Mouse (Mus musculus) cerebral cortex, adult 2 months (tissue): ENCODE data around the gene Spon1.

Experiments used
- WGBS: fragments of 180-500 bp; shearing (Covaris S2); methylation state at CpG from one replicate; pipeline ENCODE4 v1.1.7; 2018; 5-methylcytosine and 5-hydroxymethylcytosine counted together

Spon1 gene

DNA sequence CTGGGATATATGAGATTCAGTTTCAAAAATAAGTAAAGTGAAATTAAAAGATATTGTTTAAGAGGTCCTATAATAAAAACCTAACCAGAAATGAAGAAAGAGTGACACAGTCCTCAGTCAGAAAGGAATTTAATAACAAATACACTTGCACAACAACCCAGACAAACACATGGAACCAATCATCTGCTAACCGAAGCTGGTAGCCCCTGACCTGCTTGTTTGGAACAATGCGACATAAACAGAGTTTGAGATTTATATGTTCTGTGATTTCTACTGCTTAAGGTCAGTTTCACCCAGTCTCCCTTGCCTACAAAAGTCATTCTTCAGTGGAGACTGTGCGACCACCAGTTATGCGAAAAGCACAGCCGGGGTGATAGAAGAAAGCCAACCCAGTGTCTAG is 138.1 kb downstream of the Spon1 start:
- WGBS = 94% methylated on average over 5 of the region's 5 CpGs

- WGBS = 87% methylated on average over 7 of the region's 7 CpGs
These were observed 138.6 kb downstream of the Spon1 start for GRCm38 (mm10) chr7:113904348-113904895.

DNA sequence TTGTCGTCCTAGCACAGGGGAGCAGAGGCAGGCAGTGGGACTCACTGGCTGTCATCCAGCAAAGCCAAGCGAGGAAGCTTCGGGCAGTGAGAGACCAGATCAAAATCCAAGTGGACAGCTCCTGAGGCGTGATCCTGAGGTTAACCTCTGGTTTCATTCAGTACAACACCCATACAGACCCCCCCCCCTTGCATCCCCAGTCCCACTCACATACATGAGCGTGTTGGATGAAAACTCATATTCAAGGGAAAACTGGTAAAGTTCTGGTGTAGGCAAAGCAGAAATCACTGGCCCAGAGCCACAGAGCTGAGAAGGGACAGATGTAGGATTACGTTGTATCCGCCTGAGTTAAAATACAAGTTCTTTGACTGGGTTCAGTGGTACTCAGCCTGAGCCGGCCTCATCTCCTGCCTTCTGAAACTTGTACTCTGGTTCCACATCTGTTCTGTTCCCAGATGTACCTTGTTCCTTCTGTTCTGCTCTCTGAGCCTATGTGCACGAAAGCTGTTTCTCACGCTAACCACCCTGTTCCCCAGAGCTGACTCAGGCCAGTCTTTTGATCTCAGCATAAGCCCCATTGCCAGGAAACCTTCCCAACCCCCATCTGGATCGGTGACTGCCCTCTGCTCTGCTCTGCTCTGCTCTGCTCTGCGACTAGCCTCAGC is 143.5 kb downstream of the Spon1 start:
- WGBS = 35% methylated on average over 12 of the region's 12 CpGs

GRCm38 (mm10) chr7:113910856-113911255 is 145.1 kb downstream of the Spon1 start:
- WGBS = 93% methylated on average over 7 of the region's 7 CpGs

GRCm38 (mm10) chr7:113915936-113916335 is 150.1 kb downstream of the Spon1 start:
- 44% methylated on average over 4 of the region's 4 CpGs for WGBS

DNA sequence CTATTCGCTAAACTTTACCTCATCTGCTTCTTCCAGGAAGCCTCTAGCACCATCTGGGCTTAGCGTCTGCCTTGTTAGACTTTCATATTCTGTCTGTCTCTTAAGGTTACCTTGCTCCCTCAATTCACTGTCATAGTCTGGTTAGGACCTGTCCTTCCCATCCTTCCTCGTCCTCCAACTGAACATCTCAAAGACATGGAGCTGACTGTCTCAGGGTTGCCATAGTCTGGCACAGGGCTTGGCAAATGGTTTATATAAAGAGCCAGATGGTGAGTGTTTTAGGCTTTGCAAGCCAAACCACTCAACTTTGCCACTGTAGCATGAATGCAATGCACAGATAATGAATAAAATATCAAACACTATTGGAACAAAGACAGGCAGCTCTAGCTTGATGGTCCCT is 153.1 kb downstream of the Spon1 start:
- WGBS = 59% methylated on average over 3 of the region's 3 CpGs

DNA sequence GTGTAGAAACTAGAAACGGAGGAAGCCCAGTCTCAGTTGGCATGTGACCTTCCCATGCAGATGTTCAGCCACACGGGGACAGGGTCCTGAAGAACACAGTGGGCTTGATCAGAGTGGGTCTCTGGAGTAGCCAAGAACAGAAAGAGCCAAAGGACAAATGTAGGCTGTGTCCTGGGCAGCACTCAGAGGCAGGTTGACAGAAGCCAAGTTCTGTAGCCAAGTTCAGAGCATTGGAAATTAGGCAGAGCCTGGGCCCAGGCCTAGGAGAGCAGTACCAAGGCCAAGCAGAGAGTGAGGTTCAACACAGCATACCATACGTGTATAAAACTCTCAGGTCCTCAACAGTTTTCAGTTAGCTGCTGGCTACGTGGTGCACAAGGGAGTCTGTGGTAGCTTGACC is 153.7 kb downstream of the Spon1 start:
- WGBS = 67% methylated on average over 4 of the region's 4 CpGs

GRCm38 (mm10) chr7:113920056-113920455 is 154.3 kb downstream of the Spon1 start:
- WGBS = 55% methylated on average over 2 of the region's 2 CpGs

DNA sequence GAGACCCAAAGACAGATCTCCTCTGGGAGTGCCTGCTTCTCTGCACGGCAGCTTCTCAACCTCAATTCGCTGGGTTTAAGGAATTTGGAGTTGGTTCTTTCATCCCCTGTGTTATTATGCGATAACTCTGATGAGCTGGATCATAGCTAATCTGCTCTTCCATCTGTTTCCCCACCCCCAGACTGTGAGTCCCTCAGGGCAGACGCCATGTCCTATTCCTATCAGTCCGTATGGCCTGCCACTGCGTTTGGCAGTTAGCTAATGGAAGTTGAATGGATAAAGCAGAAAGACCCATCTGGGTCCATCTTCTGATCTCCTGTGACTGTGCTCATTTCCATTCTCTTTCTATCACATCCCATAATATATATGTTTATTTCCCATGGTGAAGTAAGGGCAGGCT is 158.8 kb downstream of the Spon1 start:
- 79% methylated on average over 6 of the region's 6 CpGs for WGBS

GRCm38 (mm10) chr7:113950888-113951287 is 185.1 kb downstream of the Spon1 start:
- WGBS = 86% methylated on average over 7 of the region's 7 CpGs

DNA sequence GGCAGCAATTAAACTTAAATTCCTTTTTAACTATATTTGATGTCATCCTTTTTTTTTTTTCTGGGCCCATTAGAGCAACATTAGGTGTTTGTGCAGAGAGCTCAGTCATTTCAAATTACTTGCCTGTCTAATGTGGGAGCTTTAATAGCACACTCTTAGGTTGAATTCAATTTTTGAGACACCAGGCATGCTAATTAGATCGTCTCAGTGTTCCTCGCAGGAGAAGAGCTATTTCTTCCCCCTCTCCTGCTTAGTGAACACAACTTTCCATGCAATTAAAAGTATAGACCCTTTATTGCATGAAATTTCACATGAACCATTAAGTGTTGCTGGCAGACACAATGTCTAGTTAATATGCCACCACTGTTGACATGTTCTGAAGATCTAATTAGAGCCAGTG is 189.6 kb downstream of the Spon1 start:
- 64% methylated on average over 2 of the region's 2 CpGs for WGBS

DNA sequence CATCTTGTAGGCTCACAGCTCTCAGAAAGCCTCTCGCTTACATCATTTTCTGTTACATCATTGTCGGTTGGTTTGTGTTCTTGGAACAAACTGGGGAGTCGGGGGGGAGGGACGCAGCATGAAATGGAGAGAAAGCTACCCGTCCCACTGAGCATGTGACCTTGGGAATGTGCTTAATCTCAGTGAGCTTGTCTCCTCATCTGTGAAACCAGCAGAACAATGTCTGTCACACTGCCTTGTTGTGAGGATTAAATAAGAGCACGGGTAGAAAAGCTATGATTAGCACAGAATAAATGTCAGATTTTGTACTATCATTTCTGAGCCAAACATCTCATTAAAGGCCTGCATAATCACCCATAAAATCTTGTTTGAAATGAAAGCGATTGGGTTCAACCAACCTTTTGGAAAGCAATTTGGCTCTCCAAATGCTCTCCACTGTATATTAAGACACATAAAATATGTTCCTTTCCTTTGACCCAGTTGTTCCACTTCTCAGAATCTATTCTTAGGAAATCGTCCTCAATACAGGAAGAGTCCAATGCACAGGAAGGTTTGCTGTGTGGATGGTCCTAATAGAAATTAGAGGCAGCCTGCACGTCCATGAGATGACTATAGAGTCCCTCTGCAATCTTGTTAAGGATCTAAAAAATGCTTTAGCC is 195.2 kb downstream of the Spon1 start:
- WGBS = 35% methylated on average over 9 of the region's 9 CpGs

- 50% methylated on average over 3 of the region's 3 CpGs for whole genome bisulfite sequencing
These were observed 195.7 kb downstream of the Spon1 start for GRCm38 (mm10) chr7:113961500-113961895.

DNA sequence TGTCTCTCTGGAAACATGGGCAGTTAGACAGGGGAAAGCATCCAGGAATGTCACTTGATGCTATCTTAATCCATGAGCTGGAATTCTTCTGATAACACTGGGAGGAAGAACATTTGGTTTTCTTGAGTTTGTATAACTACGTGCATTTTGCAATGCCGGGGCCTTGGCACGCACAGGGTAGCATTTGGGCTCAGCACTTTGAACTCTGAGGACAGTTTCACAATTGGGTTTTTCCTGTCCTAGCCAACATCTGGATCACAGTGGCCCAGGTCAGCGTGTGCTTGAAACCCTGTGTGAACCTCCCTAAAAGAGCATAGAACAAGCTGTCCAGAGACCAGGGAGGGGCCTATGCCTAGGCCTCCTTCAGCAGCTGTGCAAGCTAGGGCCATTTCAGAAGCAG is 196.3 kb downstream of the Spon1 start:
- WGBS = 69% methylated on average over 4 of the region's 4 CpGs

GRCm38 (mm10) chr7:113963766-113964165 is 198.0 kb downstream of the Spon1 start:
- 53% methylated on average over 4 of the region's 4 CpGs for WGBS

- WGBS = 87% methylated on average over 8 of the region's 8 CpGs
These were observed 199.8 kb downstream of the Spon1 start for GRCm38 (mm10) chr7:113965625-113966024.

DNA sequence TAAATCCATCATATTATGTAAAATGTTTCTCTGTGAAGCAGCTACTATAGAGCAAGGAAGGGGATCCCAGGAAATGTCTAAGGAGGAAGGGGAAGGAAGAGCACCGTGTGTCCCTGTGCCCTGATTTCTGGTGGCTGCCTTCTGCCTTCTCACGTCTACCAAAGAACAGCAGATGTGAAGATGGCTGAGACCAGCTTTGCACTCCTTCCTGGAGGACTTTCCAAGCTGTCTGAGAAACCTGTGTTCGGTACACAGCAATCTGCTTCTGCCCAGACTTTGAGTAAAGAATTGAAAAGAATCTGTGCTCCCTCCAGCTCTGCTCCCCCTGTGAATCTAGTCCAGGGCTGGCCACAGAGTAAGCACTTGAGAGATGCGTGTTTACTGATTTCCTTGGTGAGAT is 206.7 kb downstream of the Spon1 start:
- 73% methylated on average over 4 of the region's 4 CpGs for WGBS

DNA sequence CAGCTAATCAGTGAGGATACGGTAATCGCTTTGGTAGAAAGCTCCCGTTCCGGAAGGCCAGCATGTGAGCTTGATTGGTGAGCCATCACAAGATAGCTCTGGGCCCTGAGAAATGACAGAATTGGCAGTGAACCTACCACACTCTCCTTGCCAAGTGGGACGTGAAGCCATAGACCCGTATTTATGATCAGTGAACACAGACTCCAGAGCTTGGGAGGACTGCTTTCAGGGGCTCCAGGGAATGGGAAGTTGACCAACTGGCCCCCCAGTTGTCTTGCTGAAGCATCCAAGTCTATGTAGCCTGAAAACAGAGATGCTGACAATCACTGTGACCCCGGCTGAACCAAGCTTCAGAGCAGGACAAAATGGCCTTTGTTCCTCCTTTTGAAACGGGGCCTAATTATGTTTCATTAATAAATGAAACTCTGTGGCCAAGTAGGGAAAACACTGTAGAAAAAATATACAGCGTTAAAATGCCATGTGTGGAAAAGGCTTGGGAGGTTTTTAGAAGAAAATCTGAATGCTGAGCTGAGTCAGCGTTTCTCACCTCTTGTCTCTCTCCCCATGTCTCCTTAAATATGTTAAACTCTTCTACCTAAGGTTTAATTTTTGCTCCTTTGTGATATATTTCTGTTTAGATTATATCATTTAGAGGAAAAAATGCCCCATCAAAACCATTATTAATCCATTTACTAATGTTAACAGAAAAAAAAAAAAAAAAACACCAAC is 220.8 kb downstream of the Spon1 start:
- WGBS = 52% methylated on average over 10 of the region's 10 CpGs

GRCm38 (mm10) chr7:113997675-113998354 is 232.0 kb downstream of the Spon1 start:
- WGBS = 88% methylated on average over 7 of the region's 7 CpGs

GRCm38 (mm10) chr7:114004171-114004570 is 238.4 kb downstream of the Spon1 start:
- 52% methylated on average over 5 of the region's 5 CpGs for WGBS

GRCm38 (mm10) chr7:114005499-114005898 is 239.7 kb downstream of the Spon1 start:
- WGBS = 70% methylated on average over 5 of the region's 5 CpGs

DNA sequence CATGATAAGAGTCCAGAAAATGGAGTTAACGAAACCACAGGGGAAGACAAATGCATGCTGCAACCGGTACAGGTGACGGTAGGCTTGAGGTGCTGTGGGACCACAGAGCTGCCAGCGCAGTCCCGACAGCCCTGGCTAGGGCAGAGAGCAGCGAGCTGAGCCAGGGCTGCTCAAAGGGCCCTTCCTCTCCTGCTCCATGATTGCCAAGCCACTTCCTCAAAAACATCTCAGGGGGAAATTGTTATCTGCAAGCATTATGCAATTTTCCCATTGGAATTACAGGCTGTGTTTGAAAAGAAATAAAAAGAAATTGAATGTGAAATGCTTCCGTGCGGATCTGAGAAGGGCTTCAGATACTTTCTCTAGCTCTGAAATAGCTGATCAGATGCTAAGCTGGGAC is 240.7 kb downstream of the Spon1 start:
- WGBS = 86% methylated on average over 8 of the region's 8 CpGs
